Mouse (Mus musculus) ES-Bruce4 (cell line): ENCODE results near the gene Aph1c. TPM values are rescaled to one million over a fixed set of nuclear protein-coding genes. Genes with fewer than 3 reads are reported as not detected.

Source experiments
- H3K27ac ChIP-seq: 2 replicates; pipeline ENCODE4 v1.5.1; 2012; ENCODE audit warnings: low read length, inconsistent platforms; ENCODE audit not compliant: insufficient read depth
- H3K27me3 ChIP-seq: 2 replicates; pipeline ENCODE4 v1.6.1; 2012; ENCODE audit warnings: mild to moderate bottlenecking, low read length, inconsistent platforms; ENCODE audit not compliant: control insufficient read depth, poor library complexity, insufficient read depth, severe bottlenecking
- H3K36me3 ChIP-seq: 2 replicates; pipeline ENCODE4 v1.6.1; 2012; ENCODE audit warnings: inconsistent platforms, mild to moderate bottlenecking, low read length, moderate library complexity; ENCODE audit not compliant: control insufficient read depth, poor library complexity, insufficient read depth, severe bottlenecking
- H3K4me1 ChIP-seq: one replicate; pipeline ENCODE4 v1.8.1; 2011; ENCODE audit warnings: low read length; ENCODE audit not compliant: control insufficient read depth, insufficient read depth
- H3K4me3 ChIP-seq: 2 replicates; pipeline ENCODE4 v1.5.1; 2011; ENCODE audit warnings: low read depth, mild to moderate bottlenecking, low read length
- H3K9ac ChIP-seq: 2 replicates; pipeline ENCODE4 v1.6.1; 2012; ENCODE audit warnings: low read depth, mild to moderate bottlenecking, inconsistent platforms; ENCODE audit not compliant: poor library complexity, severe bottlenecking
- H3K9me3 ChIP-seq: replicated peaks from 2 replicates; pipeline ENCODE4 v1.6.1; 2012; ENCODE audit warnings: mild to moderate bottlenecking, low read length, inconsistent platforms; ENCODE audit not compliant: control insufficient read depth, poor library complexity, insufficient read depth, severe bottlenecking
- CTCF ChIP-seq: IDR thresholded peaks from one replicate; pipeline ENCODE4 v1.8.1; 2011; ENCODE audit warnings: low read depth, low read length
- EP300 ChIP-seq: IDR thresholded peaks from 2 replicates; pipeline ENCODE4 v1.6.1; 2011; ENCODE audit warnings: low read depth, low read length; ENCODE audit not compliant: insufficient read depth
- POLR2A ChIP-seq: IDR thresholded peaks from one replicate; pipeline ENCODE4 v1.8.1; 2011; ENCODE audit warnings: low read length; ENCODE audit not compliant: insufficient read depth
- polyA plus RNA-seq: library from polyadenylated mRNA; stranded (reverse); fragments of >200 nt; gene quantifications from 2 replicates; pipeline ENCODE4 v1.2.4, GENCODE M21; 2011; ENCODE audit warnings: low read depth; ENCODE audit not compliant: missing spikeins, insufficient read depth, insufficient read length

Gene Aph1c
- polyA plus RNA-seq, 1 experiment: 2.1 TPM

DNA sequence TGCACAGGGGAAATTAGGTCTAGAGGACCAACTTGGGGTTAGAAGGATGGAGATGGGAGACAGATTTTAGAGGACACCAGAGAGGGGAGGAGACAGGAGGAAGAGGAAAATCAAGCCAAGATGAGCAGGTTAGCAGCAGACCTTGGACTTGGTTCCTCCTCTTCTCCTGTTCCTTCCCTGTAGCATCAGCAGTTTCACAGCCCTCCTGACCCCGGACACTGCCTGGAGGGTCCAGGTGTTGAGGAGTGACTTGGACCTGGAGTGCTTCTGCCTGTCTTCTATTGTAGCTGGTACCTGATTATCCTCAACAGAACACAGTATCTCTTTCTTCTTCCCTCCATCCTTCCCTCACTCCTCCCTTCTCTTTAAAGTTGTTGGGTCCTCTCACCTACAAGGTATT is 65.8 kb downstream of the Aph1c start:
- Histone ChIP-seq H3K9me3 (no peaks in the 10 kb centered on the region), H3K36me3 (no peaks in the 10 kb centered on the region), H3K4me1 (no peaks in the 10 kb centered on the region), H3K4me3 (no peak overlapping the region), H3K27ac (no peak overlapping the region), H3K9ac (no peak overlapping the region), H3K27me3 (no peaks in the 10 kb centered on the region)
- TF ChIP-seq CTCF (no peak), EP300 (no peak), POLR2A (no peak)

Other genes starting within 250 kb of the Aph1c start
- gene Usp3, start 241.6 kb downstream of the Aph1c start, polyA plus RNA-seq: 51.5 and 60.2 TPM in 2 replicates
- gene Car12, start 121.0 kb downstream of the Aph1c start, polyA plus RNA-seq: 5.7 and 5.8 TPM in 2 replicates
- gene Aph1b, start 39.2 kb downstream of the Aph1c start, polyA plus RNA-seq: 4.5 and 7.0 TPM in 2 replicates
- gene Gm10647, start 37.7 kb downstream of the Aph1c start, polyA plus RNA-seq: 0.32 and 0.49 TPM in 2 replicates
- 10.8 and 11.2 TPM in 2 replicates for gene Rab8b, start 85.0 kb upstream of the Aph1c start, polyA plus RNA-seq
- 880 and 921 TPM in 2 replicates for gene Rps27l, start 111.4 kb upstream of the Aph1c start, polyA plus RNA-seq
- 11.8 and 12.2 TPM in 2 replicates for gene Lactb, start 140.8 kb upstream of the Aph1c start, polyA plus RNA-seq
- 1,516 and 1,556 TPM in 2 replicates for gene Tpm1, start 214.7 kb upstream of the Aph1c start, polyA plus RNA-seq